Mouse (Mus musculus): ENCODE measurements around the gene Rnf222.
"Not testable (repeated sequence)": the region's sequence is repeated elsewhere in the genome, so short reads cannot be mapped to it uniquely, and the experiment has no call there.

Gene Rnf222

DNA sequence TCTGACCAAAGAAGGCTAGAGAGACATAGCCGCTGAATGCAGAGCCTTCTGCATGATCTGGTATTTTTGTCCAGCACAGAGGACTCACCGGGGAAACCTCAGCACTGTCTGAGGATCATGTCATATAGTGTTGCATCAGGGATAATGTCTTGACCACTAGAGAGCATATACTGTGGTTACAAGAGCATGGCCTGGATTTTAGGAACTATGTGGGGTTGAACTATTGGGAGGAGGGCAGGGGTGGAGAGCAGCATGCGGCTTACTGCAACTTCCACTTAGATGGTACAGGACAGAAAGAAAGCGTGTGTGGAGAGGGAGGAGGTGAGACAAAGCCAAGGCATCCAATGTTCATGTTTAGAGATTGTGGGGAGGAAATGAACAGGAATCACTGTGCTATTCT, 26.2 kb downstream of the Rnf222 start:
- no peak for DNase-seq

DNA sequence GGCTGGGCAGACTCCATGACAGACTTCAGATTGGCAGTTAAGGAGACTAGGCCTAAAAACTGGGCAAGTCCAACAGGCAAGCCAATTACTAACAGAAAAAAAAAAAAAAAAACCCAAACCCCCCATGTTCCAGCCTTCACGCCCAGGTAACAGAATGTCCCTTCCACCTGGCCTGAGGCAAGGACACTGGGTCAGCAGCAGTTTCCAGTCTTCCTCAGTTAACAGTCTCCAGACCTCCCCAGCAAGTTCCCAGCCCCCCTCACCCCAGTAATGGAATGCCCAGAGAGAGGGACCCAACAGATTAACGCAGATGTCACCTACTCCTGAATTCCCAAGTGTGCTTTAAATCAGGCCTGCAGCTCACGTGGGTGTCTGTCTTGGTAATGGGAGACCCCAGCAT, 34.8 kb downstream of the Rnf222 start:
- DNase-seq, result no peak

DNA sequence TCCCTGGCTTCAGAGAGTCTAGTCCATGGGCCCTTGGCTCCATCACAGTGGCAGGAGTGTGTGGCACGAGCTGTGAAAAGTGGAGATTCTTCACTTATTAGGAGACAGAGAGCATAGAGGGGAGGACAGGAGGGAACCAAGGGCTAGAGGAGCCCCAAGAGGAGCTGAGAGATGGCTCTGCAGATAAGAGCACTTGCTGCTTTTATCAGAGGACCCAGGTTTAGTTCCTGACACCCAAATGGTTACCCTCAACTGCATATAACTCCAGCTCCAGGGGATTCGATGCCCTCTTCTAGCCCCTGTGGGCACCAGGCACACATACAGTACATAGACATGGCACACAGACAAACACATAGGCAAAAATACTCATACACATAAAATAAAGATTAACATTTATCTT, 36.4 kb downstream of the Rnf222 start:
- no peak for DNase-seq

DNA sequence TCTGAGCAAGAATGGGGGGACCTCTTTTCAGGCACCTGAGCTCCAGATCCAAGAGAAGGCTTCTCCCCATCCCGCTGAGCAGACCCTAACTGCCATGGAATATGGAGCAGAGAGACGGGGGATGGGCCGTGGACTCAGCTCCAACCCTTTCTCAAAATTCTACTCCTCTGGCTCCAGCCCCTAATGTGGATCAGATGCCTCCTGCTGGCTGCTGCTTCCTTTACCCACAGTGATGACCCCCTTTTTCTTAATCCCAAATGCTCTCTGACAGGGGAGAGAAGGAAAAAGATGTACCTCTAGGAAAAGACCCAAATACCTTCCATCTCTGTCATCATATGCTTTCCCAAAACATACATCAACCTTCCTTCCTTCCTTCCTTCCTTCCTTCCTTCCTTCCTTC, 38.6 kb downstream of the Rnf222 start, which contains the start of gene Odf4:
TSS of gene Odf4 (minus strand) at position 101 of the 400 bp plus-strand sequence.
- no peak for DNase-seq

DNA sequence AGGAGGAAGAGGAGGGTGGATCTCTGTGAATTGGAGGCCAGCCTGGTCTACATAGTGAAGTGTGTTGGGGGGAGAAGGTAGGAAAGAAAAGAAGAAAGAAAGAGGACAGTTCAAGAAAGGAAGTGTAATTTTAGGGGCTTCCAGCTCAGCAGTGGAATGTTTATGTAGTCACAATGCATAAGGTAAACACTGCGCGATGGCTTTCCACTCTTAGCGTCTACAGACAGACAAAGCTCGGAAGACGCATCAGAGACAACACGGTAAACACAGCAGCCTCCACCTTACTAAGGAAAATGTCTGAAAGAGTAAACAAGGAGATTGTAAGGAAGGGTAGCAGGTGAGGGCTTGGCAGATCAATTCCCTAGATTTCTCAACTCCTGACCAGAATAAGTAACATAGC, 41.6 kb downstream of the Rnf222 start:
- DNase-seq, result no peak

DNA sequence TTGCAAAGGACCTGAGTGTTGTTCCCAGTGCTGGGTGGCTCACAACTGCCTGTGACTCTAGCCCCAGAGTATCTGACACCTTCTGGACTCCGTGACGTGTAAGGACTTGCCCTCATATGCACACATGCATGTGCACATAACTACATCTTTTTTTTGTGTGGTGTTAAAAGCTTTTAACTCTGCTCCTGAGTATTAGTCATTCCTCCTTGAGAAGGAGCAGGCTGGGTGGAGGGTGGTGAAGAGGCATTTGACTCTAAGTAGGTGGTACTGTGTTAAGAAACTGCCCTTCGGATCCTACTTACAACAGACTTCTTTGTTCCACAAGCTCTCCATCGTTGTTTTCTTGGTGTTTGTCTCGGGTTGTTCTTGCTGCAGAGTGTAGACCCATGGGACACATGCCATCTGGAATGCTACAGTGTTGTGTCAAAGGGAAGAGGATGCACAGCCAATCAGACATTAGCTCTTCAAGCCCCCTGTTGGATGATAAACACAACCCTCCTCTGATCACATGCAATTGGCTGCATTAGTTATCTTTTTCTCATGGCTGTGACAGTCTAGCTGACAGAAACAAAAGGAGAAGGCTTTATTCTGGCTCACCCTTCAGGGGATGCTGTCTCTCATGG, 45.6 kb downstream of the Rnf222 start:
- no peak for DNase-seq

DNA sequence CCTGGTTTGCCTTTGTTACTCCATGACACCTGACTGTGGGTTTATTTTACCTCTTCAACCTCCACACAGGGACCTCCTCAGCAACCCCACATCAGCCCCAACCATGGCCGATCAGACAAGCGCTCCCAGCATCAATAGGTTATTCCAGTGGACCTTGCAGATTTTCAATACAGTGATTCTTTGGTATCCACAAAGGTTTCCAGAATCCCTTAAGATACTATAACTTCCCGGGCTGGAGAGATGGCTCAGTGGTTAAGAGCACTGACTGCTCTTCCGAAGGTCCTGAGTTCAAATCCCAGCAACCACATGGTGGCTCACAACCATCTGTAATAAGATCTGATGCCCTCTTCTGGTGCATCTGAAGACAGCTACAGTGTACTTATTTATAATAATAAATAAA, 48.6 kb downstream of the Rnf222 start:
- not testable (repeated sequence) for DNase-seq

DNA sequence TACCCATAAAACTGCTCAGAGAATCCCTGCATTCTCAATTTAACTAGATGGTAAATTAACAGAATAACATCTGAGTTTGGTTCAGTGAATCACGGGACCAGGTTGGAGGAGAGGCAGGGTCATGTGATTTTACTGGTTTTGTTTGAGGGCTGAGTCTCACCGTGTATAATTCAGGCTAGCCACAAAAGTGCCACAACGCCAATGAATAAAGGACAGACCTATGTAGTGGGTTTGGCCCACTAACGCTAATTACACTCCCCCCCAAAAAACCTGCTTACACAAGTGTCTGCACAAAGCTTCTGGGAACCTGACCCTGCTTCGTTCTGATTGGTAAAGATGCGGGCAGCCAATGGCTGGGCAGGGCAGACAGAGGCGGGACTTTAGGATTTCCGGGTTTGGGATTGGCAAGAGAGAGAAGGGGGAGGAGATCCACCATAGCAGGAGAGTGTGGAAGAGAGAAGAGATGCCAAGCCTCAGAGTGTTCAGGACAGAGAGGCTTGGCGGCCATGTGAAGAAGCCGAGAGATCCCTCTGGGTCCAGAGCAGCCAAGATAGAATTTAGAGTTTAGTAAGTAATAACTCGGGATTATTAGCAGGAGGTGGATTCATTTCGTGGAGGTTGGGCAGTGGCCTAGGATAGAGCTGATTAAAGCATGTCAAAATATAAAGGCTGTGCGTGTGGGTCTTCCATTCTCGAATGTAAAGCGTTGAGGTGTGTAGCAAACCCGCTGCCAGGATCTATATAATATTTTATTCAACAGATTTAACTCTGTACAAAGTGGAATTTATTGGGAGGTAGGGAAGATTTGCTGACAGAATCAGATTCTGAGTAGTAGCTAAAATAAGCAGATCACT, 51.3 kb downstream of the Rnf222 start:
- DNase-seq, result peak; percentile 91 to 93

DNA sequence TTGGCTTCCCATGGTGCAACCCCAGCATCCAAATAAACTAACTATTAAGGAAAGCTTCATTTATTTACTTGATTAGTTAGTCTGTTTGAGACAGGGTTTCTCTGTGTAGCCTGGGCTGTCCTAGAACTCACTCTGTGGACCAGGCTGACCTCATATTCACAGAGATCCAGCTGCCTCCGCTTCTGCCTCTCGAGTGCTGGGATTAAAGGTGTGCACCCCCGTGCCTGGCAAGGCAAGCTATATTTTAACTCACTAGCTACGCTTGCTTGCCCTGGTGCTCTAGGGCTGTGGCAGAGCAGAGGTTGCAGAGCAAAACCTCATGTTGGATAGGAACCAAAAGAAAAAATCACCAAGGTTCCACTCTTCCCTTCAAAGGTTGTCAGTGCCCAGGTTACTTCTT, 52.2 kb downstream of the Rnf222 start:
- DNase-seq, result no peak

DNA sequence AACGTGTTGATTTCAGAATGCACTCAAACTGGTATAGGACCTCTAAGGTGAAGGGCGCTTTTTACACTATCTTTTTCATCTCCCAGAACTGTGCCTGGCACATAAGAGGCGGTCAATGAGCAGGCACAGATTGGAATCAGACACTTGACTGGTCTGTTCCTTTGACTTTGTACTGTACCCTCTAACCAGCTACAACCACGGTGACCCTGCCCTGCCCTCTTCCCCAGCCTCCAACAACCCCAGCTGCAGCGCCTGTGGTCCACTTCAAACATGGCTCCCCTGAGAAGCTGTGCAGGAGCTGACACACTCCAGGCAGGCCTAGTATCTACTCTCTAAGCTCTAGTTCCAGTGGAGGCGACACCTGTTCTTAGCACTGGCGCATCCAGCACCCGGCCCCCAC, 54.4 kb downstream of the Rnf222 start:
- DNase-seq, result no peak

DNA sequence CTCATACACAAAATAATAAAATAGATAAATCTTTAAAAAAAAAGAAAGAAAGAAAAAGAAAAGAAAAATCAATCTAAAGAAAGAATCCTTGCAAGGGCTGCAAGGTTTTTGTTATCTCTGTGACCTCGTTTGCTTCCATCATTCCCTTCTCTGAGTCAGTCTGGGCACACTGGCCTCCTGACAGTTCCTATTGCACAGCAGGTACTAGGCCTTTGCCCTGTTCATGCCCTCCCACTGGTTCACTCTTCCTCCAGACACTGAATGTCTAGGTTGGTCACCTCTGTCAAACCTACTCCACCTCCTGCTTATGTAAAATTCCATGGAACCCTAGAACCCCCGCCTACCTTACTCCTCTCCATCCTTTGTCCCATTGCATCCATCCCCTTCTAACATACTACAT, 56.9 kb downstream of the Rnf222 start:
- DNase-seq, result no peak

Data from lung, adult 18-20 months (tissue).